Mouse (Mus musculus) layer of hippocampus, adult 8-10 months (tissue): ENCODE measurements around the gene Ccdc130. TPM values are rescaled to one million over a fixed set of nuclear protein-coding genes. Genes with fewer than 3 reads are reported as not detected.

ENCODE experiments used
- microRNA-seq, 2 experiments: library from miRNA; unstranded; fragments of <30 nt; microRNA quantifications; one replicate each; pipeline ENCODE4 v1.2.0; 2022
- total RNA-seq, 4 experiments: library from RNA; stranded (reverse); gene quantifications; 2 replicates each; pipeline ENCODE4 v1.2.4; 2022

Ccdc130 gene
- total RNA-seq, 4 experiments from 2014 or later, result 22.7 to 30.9 (median 27.0) TPM

Small RNA genes lying within 50 kb of the gene (microRNA-seq; reads per million reads assigned to microRNA genes)
- gene Mir23a, result 11,768 to 16,410 reads per million in 2 experiments
- gene Mir24-2, result 0 reads per million in 2 experiments
- 125 to 184 reads per million in 2 experiments for gene Mir27a
- 0 reads per million in 2 experiments for gene Mir3074-2

Other genes starting within 250 kb of the Ccdc130 start
- gene Palm3, start 248.9 kb downstream of the Ccdc130 start, total RNA-seq, result 1 to 10 TPM; 3.3 to 5.0 (median 4.2) TPM
- 1 to 10 TPM; 1.5 to 2.7 (median 1.8) TPM for gene Il27ra, start 227.8 kb downstream of the Ccdc130 start, total RNA-seq
- not detected for gene Rln3, start 225.4 kb downstream of the Ccdc130 start, total RNA-seq
- gene Gm10643, start 205.2 kb downstream of the Ccdc130 start, total RNA-seq, result 1 to 10 TPM; 3.4 to 7.1 (median 5.4) TPM
- gene Rfx1, start 203.5 kb downstream of the Ccdc130 start, total RNA-seq, result 10 to 100 TPM; 24.6 to 34.1 (median 28.3) TPM
- gene Dcaf15, start 165.6 kb downstream of the Ccdc130 start, total RNA-seq, result 10 to 100 TPM; 18.9 to 21.6 (median 19.3) TPM
- not detected for gene Podnl1, start 144.4 kb downstream of the Ccdc130 start, total RNA-seq
- gene Cc2d1a, start 122.4 kb downstream of the Ccdc130 start, total RNA-seq, result 10 to 100 TPM; 54.1 to 61.7 (median 57.8) TPM
- gene 4930432K21Rik, start 122.4 kb downstream of the Ccdc130 start, total RNA-seq, result 1 to 10 TPM; 2.1 to 3.5 (median 2.6) TPM
- gene Nanos3, start 85.2 kb downstream of the Ccdc130 start, total RNA-seq, result 1 to 10 TPM; 1.0 to 3.7 (median 2.8) TPM
- 10 to 100 TPM; 15.1 to 17.6 (median 16.6) TPM for gene Zswim4, start 33.3 kb downstream of the Ccdc130 start, total RNA-seq
- gene D8Ertd738e, start 20.7 kb downstream of the Ccdc130 start, total RNA-seq, result 100 to 1,000 TPM in 2 of 4 experiments, 10 to 100 TPM in 2; 94.5 to 137 (median 106) TPM
- gene Mri1, start 13.1 kb downstream of the Ccdc130 start, total RNA-seq, result 10 to 100 TPM; 17.8 to 25.8 (median 20.0) TPM
- gene Cacna1a, start 118.1 kb upstream of the Ccdc130 start, total RNA-seq, result 100 to 1,000 TPM; 181 to 224 (median 200) TPM